ENCODE assay signal across 9 mouse cellular contexts in the genomic region with DNA sequence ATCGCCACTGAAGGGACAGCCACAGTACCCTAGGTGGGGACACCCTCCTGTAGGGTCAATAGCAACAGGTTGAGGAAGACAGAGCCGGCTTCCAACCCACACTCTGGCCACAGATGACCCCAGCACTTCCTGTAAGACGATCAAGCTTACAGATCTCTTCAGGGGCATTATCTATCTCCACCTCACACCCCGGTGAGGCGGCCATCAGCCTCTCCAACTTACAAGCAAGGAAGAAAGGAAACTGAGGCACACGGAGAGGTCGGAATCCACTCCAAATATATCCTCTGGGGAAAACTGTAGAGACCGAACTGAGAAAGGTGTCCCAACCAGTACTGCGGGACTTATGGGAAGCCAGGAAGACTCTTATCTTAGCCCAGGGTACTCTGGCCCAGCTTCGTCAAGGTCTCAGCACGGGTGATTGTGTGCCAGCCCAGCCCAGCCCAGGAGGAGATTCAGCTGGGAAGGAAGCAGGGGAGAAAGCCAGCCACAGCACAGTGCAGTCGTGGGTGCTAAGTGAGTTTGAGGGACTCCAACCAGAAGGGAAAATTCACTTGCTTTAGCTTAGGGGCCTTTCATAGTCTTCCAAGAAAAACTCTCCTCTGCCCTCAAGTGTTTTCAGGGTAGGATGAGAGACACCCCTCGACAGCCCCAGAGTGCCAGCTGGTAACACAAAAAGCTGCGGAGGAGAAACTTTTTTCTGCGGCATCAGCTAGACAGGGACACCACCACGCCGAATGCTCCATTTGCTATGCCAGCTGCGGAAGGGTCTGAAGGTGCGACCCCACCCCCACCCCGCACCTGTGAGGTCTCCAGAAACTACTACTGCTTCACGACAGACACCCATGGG. TPM values are rescaled to one million over a fixed set of nuclear protein-coding genes. Genes with fewer than 3 reads are reported as not detected.
A peak's percentile ranks its signal among the peaks of the same experiment; 100 is the strongest.
DNase-seq lines count a peak whose midpoint lies in the region; ATAC-seq and TF ChIP-seq lines count a peak whose summit lies in the region.
"Had no signal": no experiment of that assay in that cellular context is flagged by ENCODE, and none has a peak within 500 bp of the region (broad histone marks: within the 10 kb centered on the region; RNA-seq: fewer than 3 reads in every experiment).

No protein-coding gene starts in this region.

- peak; percentile 38 for DNase-seq in cerebellum, adult 8-10 months
- DNase-seq in cerebellum, postnatal 36 days: no peak
- no peak for DNase-seq in testis, postnatal 14 days (ENCODE audit: low spot score)
- DNase-seq in limb, embryonic 10.5 days (ENCODE audit: low spot score): no peak
- DNase-seq in frontal cortex, postnatal 36 days (ENCODE audit: low spot score in 2 of 2): no peak
- no peak for DNase-seq in right cerebral cortex, postnatal 4 days

- 5% methylated on average over 21 of the region's 21 CpGs for WGBS in limb, embryonic 10.5 days
- WGBS in stomach, embryonic 14.5 days: 6% methylated on average over 21 of the region's 21 CpGs

- no peak for TF ChIP-seq POLR2A in testis, adult 2 months (IDR thresholded peaks at IDR 0.05; ENCODE audit: control insufficient read depth, low read depth, low read length)

- H3K9ac ChIP-seq in stomach, embryonic 14.5 days (replicated peaks; ENCODE audit: low read depth, low read length): peak overlapping the region; percentile 65

- H3K4me2 ChIP-seq in stomach, embryonic 14.5 days (replicated peaks; ENCODE audit: low read depth, low read length): peak overlapping the region; percentile 98

- no peaks in the 10 kb centered on the region for H3K9me3 ChIP-seq in limb, embryonic 10.5 days (replicated peaks)
- H3K9me3 ChIP-seq in stomach, embryonic 14.5 days (ENCODE audit: control insufficient read depth, low read depth, low read length): no peaks in the 10 kb centered on the region

- no peaks in the 10 kb centered on the region for H3K27me3 ChIP-seq in testis, adult 2 months (ENCODE audit: control insufficient read depth, insufficient read depth, low read length)
- peaks cover 42% of the 10 kb centered on the region for H3K27me3 ChIP-seq in limb, embryonic 10.5 days (ENCODE audit: low read depth, poor library complexity, severe bottlenecking)
- H3K27me3 ChIP-seq in stomach, embryonic 14.5 days (ENCODE audit: control insufficient read depth, insufficient read depth, low read length): no peaks in the 10 kb centered on the region

- no peaks in the 10 kb centered on the region for H3K36me3 ChIP-seq in testis, adult 2 months (ENCODE audit: control insufficient read depth, insufficient read depth, low read length)
- 0 out of 2 replicates have a peak, but pooled peaks cover 5% of the 10 kb centered on the region for H3K36me3 ChIP-seq in limb, embryonic 10.5 days
- H3K36me3 ChIP-seq in stomach, embryonic 14.5 days (ENCODE audit: control insufficient read depth, insufficient read depth, low read length): no peaks in the 10 kb centered on the region; the same call in 1 of the 2 replicates

- H3K4me1 ChIP-seq in testis, adult 2 months (ENCODE audit: control insufficient read depth, insufficient read depth, low read length): peaks cover 41% of the 10 kb centered on the region
- H3K4me1 ChIP-seq in limb, embryonic 10.5 days: peaks cover 90% of the 10 kb centered on the region
- peaks cover 59% of the 10 kb centered on the region for H3K4me1 ChIP-seq in stomach, embryonic 14.5 days (ENCODE audit: control insufficient read depth, insufficient read depth, low read length)

- TF ChIP-seq CTCF in testis, adult 2 months (IDR thresholded peaks at IDR 0.05; ENCODE audit: control insufficient read depth, insufficient read depth, insufficient replicate concordance, low read depth, low read length): no peak

- peak overlapping the region; percentile 83 for H3K4me3 ChIP-seq in testis, adult 2 months (ENCODE audit: control insufficient read depth, low read depth, low read length)
- H3K4me3 ChIP-seq in limb, embryonic 10.5 days: peak overlapping the region; percentile 68
- peak overlapping the region; percentile 63 for H3K4me3 ChIP-seq in stomach, embryonic 14.5 days (ENCODE audit: low read depth, low read length)

- no peak overlapping the region; the same call in 1 of the 2 replicates for H3K27ac ChIP-seq in testis, adult 2 months (ENCODE audit: control insufficient read depth, insufficient read depth, low read depth, low read length)
- peak overlapping the region; percentile 93 for H3K27ac ChIP-seq in limb, embryonic 10.5 days
- no peak overlapping the region for H3K27ac ChIP-seq in stomach, embryonic 14.5 days (ENCODE audit: low read length)
- H3K27ac ChIP-seq: macrophage had no signal

- no peak for ATAC-seq in stomach, embryonic 14.5 days (ENCODE audit: insufficient number of reproducible peaks, insufficient read depth, low FRiP score, low read depth)

RNA-seq across cellular contexts. Expression of a gene that starts 1.5 kb away (rescaled TPM):
- polyA plus RNA-seq in testis, adult 2 months (2012; rRNA removed): 22.6 and 27.9 TPM in 2 replicates
- 5.4 and 6.2 TPM in 2 replicates for polyA plus RNA-seq in limb, embryonic 10.5 days (2016; fragmentation: Nextera tagmentation; extraction: Ambion mirVana)
- polyA plus RNA-seq in stomach, embryonic 14.5 days (2014; fragmentation: Nextera tagmentation; extraction: Ambion mirVana): 8.9 and 10.2 TPM in 2 replicates

RNA-seq across cellular contexts. Expression of a gene that starts 32.4 kb away (rescaled TPM):
- 0.82 and 1.0 TPM in 2 replicates for polyA plus RNA-seq in testis, adult 2 months (2012; rRNA removed)
- polyA plus RNA-seq in limb, embryonic 10.5 days (2016; fragmentation: Nextera tagmentation; extraction: Ambion mirVana): 0.06 and 0.21 TPM in 2 replicates
- polyA plus RNA-seq in stomach, embryonic 14.5 days (2014; fragmentation: Nextera tagmentation; extraction: Ambion mirVana): 0.69 and 0.72 TPM in 2 replicates
- polyA plus RNA-seq: macrophage had no signal
